Mouse (Mus musculus) myocyte (in vitro differentiated cells): ENCODE data around the gene Mrps6.

ENCODE experiments used
- CEBPB ChIP-seq: IDR thresholded peaks from 2 replicates; pipeline ENCODE4 v1.6.1; 2011; ENCODE audit warnings: mild to moderate bottlenecking, moderate library complexity; ENCODE audit not compliant: poor library complexity, insufficient read depth, severe bottlenecking
- E2F4 ChIP-seq: IDR thresholded peaks from one replicate; pipeline ENCODE4 v1.6.1; 2011; ENCODE audit warnings: mild to moderate bottlenecking, control low read depth, moderate library complexity; ENCODE audit not compliant: insufficient read depth
- MAX ChIP-seq: IDR thresholded peaks from one replicate; pipeline ENCODE4 v1.6.1; 2011; ENCODE audit warnings: low read depth, mild to moderate bottlenecking, control low read depth
- POLR2A ChIP-seq: IDR thresholded peaks from one replicate; pipeline ENCODE4 v1.6.1; 2011; ENCODE audit warnings: low read depth, mild to moderate bottlenecking, control low read depth, moderate library complexity; ENCODE audit not compliant: insufficient read length
- POLR2AphosphoS2 ChIP-seq: IDR thresholded peaks from one replicate; pipeline ENCODE4 v1.6.1; 2011; ENCODE audit warnings: low read depth, control low read depth; ENCODE audit not compliant: insufficient read length

DNA sequence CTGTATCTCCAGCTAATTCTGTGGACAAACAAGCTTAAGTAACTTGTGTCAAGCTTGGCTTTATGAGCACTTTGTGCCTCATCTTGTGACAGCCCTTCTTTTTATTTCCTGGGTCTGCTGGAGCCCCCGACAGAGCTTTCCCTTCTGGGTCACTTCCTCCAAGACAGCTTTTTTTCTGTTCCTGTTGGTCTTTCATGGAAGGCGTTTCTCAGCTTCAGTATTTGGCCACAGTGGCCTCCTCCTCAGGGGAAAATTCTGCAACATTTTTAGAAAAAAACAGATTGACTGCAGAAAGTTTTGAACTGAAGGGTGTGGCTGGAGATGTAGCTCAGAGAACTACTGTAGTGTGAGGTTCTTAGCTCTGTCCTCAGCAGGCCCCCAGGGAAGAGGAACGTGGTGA is 31.2 kb downstream of the Mrps6 start:
- TF ChIP-seq POLR2A (no peak), E2F4 (no peak), MAX (no peak), CEBPB (no peak), POLR2AphosphoS2 (no peak)
